Comparison of ENCODE assay signal across 21 mouse cellular contexts in the genomic region with DNA sequence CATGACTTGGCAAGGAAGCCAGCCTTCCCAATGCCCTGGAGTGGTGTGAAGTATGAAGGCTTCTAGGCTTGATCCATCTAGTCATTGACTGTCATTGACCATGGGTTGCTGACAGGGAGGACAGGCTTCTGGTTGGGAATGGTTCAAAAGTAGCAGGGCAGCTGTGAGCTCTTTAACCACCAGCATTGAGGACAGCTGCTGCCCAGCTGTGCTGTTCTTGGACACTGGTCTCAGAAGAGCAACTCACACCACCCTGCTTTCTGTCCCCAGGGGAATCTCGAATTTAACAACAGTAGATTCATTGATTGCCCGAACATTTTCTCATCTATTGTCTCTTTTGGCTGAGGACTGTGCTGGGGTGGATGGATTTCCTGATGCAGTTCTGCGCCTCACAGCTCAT. TPM values are rescaled to one million over a fixed set of nuclear protein-coding genes. Genes with fewer than 3 reads are reported as not detected.
"Had no signal": no experiment of that assay in that cellular context is flagged by ENCODE, and none has a peak within 500 bp of the region (broad histone marks: within the 10 kb centered on the region; RNA-seq: fewer than 3 reads in every experiment).

No protein-coding gene starts in this region.

- H3K4me2 ChIP-seq: limb, embryonic 12.5 days; lung, embryonic 15.5 days; midbrain, embryonic 12.5 days had no signal

- H3K9ac ChIP-seq: limb, embryonic 12.5 days; liver, embryonic 14.5 days; lung, embryonic 15.5 days; midbrain, embryonic 12.5 days had no signal

- ATAC-seq: intestine, embryonic 16.5 days; midbrain, embryonic 16.5 days had no signal

- DNase-seq: kidney, adult 8-10 months; kidney, postnatal 25 days; layer of hippocampus, adult 9-11 months; layer of hippocampus, postnatal 36 days; right cerebral cortex, postnatal 14 days; thymus, postnatal 36 days had no signal

- H3K9me3 ChIP-seq: limb, embryonic 12.5 days; lung, embryonic 15.5 days; midbrain, embryonic 12.5 days had no signal

- H3K27ac ChIP-seq: limb, embryonic 12.5 days; liver, embryonic 14.5 days; lung, embryonic 15.5 days; midbrain, embryonic 12.5 days had no signal

- H3K36me3 ChIP-seq: limb, embryonic 12.5 days; lung, embryonic 15.5 days; midbrain, embryonic 12.5 days had no signal

- H3K4me1 ChIP-seq: limb, embryonic 12.5 days; lung, embryonic 15.5 days had no signal

- H3K4me3 ChIP-seq: limb, embryonic 12.5 days; lung, embryonic 15.5 days; midbrain, embryonic 12.5 days had no signal

RNA-seq across cellular contexts. Expression of a gene that starts 51.1 kb away (rescaled TPM):
- total RNA-seq: layer of hippocampus, postnatal 36 days; left cerebral cortex, adult 8-10 months; left cerebral cortex, postnatal 25 days; liver, adult 2 months; megakaryocyte-erythroid progenitor cell, adult 5-6 weeks had no signal
- polyA plus RNA-seq: intestine, embryonic 16.5 days; kidney, embryonic 16.5 days; liver, adult 2 months; liver, embryonic 14.5 days; lung, embryonic 15.5 days; small intestine, adult 2 months; stomach, embryonic 16.5 days; thymus, postnatal 0 days had no signal

RNA-seq across cellular contexts. Expression of a gene that starts 51.2 kb away (rescaled TPM):
- total RNA-seq: layer of hippocampus, postnatal 36 days; left cerebral cortex, adult 8-10 months; left cerebral cortex, postnatal 25 days; liver, adult 2 months; megakaryocyte-erythroid progenitor cell, adult 5-6 weeks had no signal
- polyA plus RNA-seq: kidney, embryonic 16.5 days; limb, embryonic 12.5 days; liver, adult 2 months; liver, embryonic 14.5 days; lung, embryonic 15.5 days; small intestine, adult 2 months; stomach, embryonic 16.5 days; thymus, postnatal 0 days had no signal

RNA-seq across cellular contexts. Expression of a gene that starts 52.4 kb away (rescaled TPM):
- total RNA-seq: layer of hippocampus, postnatal 36 days; left cerebral cortex, adult 8-10 months; left cerebral cortex, postnatal 25 days; liver, adult 2 months; megakaryocyte-erythroid progenitor cell, adult 5-6 weeks had no signal
- polyA plus RNA-seq: intestine, embryonic 16.5 days; kidney, embryonic 16.5 days; limb, embryonic 12.5 days; liver, adult 2 months; liver, embryonic 14.5 days; lung, embryonic 15.5 days; midbrain, embryonic 12.5 days; midbrain, embryonic 16.5 days; neural tube, embryonic 14.5 days; small intestine, adult 2 months; stomach, embryonic 16.5 days; thymus, postnatal 0 days had no signal

RNA-seq across cellular contexts. Expression of a gene that starts 58.9 kb away (rescaled TPM):
- total RNA-seq: megakaryocyte-erythroid progenitor cell, adult 5-6 weeks had no signal
